Mouse (Mus musculus): ENCODE results near the gene Ntn1. TPM values are rescaled to one million over a fixed set of nuclear protein-coding genes. Genes with fewer than 3 reads are reported as not detected.

Ntn1 gene
- polyA plus RNA-seq, 1 experiment from 2014 or later: 11.5 TPM

GRCm38 (mm10) chr11:68331117-68331437, 69.5 kb downstream of the Ntn1 start:
- H3K4me1 ChIP-seq (ENCODE audit: control insufficient read depth in 2 of 2, insufficient read depth in 2 of 2, low read length in 2 of 2): peaks cover 0 to 2% of the 10 kb centered on the region in 2 experiments; a peak in 1 of 4 replicates

GRCm38 (mm10) chr11:68330398-68331116, 70.1 kb downstream of the Ntn1 start:
- Histone ChIP-seq H3K4me2 (ENCODE audit: low read length) (no peak overlapping the region), H3K9ac (ENCODE audit: low read length) (no peak overlapping the region), H3K27ac (replicated peaks in 1 of 2; ENCODE audit: control insufficient read depth in 1 of 2, insufficient read depth in 1 of 2, low read depth in 2 of 2, low read length in 2 of 2) (no peak overlapping the region), H3K36me3 (ENCODE audit: control insufficient read depth, insufficient read depth, low read length) (no peaks in the 10 kb centered on the region), H3K27me3 (ENCODE audit: control insufficient read depth, insufficient read depth, low read length) (no peaks in the 10 kb centered on the region), H3K4me1 (ENCODE audit: control insufficient read depth in 2 of 2, insufficient read depth in 2 of 2, low read length in 2 of 2) (peaks cover 0 to 2% of the 10 kb centered on the region in 2 experiments; a peak in 1 of 4 replicates), H3K9me3 (ENCODE audit: control insufficient read depth, low read length) (no peaks in the 10 kb centered on the region), H3K4me3 (ENCODE audit: control insufficient read depth in 1 of 2, insufficient read depth in 1 of 2, low read depth in 1 of 2, low read length in 2 of 2) (no peak overlapping the region)
- WGBS: 48% methylated on average over 10 of the region's 10 CpGs
- no peak for ATAC-seq (ENCODE audit: insufficient number of reproducible peaks, insufficient read depth, low FRiP score, low read depth)

More at GRCm38 (mm10) chr11:68331117-68331437, 69.5 kb downstream of the Ntn1 start:
- Histone ChIP-seq H3K9me3 (ENCODE audit: control insufficient read depth, low read length) (no peaks in the 10 kb centered on the region), H3K4me2 (ENCODE audit: low read length) (no peak overlapping the region), H3K4me3 (ENCODE audit: control insufficient read depth in 1 of 2, insufficient read depth in 1 of 2, low read depth in 1 of 2, low read length in 2 of 2) (no peak overlapping the region), H3K9ac (ENCODE audit: low read length) (no peak overlapping the region), H3K27me3 (ENCODE audit: control insufficient read depth, insufficient read depth, low read length) (no peaks in the 10 kb centered on the region), H3K36me3 (ENCODE audit: control insufficient read depth, insufficient read depth, low read length) (no peaks in the 10 kb centered on the region), H3K27ac (replicated peaks in 1 of 2; ENCODE audit: control insufficient read depth in 1 of 2, insufficient read depth in 1 of 2, low read depth in 2 of 2, low read length in 2 of 2) (no peak overlapping the region)
- WGBS: 69% methylated on average over 6 of the region's 6 CpGs
- ATAC-seq (ENCODE audit: insufficient number of reproducible peaks, insufficient read depth, low FRiP score, low read depth): no peak

- H3K9ac ChIP-seq (ENCODE audit: low read length): no peak overlapping the region
- no peaks in the 10 kb centered on the region for H3K36me3 ChIP-seq (ENCODE audit: control insufficient read depth, insufficient read depth, low read length)
- H3K27me3 ChIP-seq (ENCODE audit: control insufficient read depth, insufficient read depth, low read length): no peaks in the 10 kb centered on the region
- H3K4me3 ChIP-seq (ENCODE audit: control insufficient read depth in 1 of 2, insufficient read depth in 1 of 2, low read depth in 1 of 2, low read length in 2 of 2): no peak overlapping the region
- WGBS: 66% methylated on average over 2 of the region's 2 CpGs
- ATAC-seq (ENCODE audit: insufficient number of reproducible peaks, insufficient read depth, low FRiP score, low read depth): no peak
- no peaks in the 10 kb centered on the region for H3K9me3 ChIP-seq (ENCODE audit: control insufficient read depth, low read length)
- peaks cover 8% of the 10 kb centered on the region in 2 experiments; a peak in 1 of 4 replicates for H3K4me1 ChIP-seq (ENCODE audit: control insufficient read depth in 2 of 2, insufficient read depth in 2 of 2, low read length in 2 of 2)
- H3K27ac ChIP-seq (replicated peaks in 1 of 2; ENCODE audit: control insufficient read depth in 1 of 2, insufficient read depth in 1 of 2, low read depth in 2 of 2, low read length in 2 of 2): no peak overlapping the region
- no peak overlapping the region for H3K4me2 ChIP-seq (ENCODE audit: low read length)
These were observed 75.8 kb downstream of the Ntn1 start for GRCm38 (mm10) chr11:68324863-68325262.

GRCm38 (mm10) chr11:68321417-68321816, 79.2 kb downstream of the Ntn1 start:
- H3K27me3 ChIP-seq (ENCODE audit: control insufficient read depth, insufficient read depth, low read length): no peaks in the 10 kb centered on the region
- H3K36me3 ChIP-seq (ENCODE audit: control insufficient read depth, insufficient read depth, low read length): no peaks in the 10 kb centered on the region
- peaks cover 8% of the 10 kb centered on the region in 2 experiments; a peak in 1 of 4 replicates for H3K4me1 ChIP-seq (ENCODE audit: control insufficient read depth in 2 of 2, insufficient read depth in 2 of 2, low read length in 2 of 2)
- WGBS: 63% methylated on average over 7 of the region's 7 CpGs
- H3K4me3 ChIP-seq (ENCODE audit: control insufficient read depth in 1 of 2, insufficient read depth in 1 of 2, low read depth in 1 of 2, low read length in 2 of 2): no peak overlapping the region
- no peak overlapping the region for H3K4me2 ChIP-seq (ENCODE audit: low read length)
- no peaks in the 10 kb centered on the region for H3K9me3 ChIP-seq (ENCODE audit: control insufficient read depth, low read length)
- no peak overlapping the region for H3K9ac ChIP-seq (ENCODE audit: low read length)
- 0 out of 2 replicates have a peak, but pooled peaks have one; percentile 43 for ATAC-seq (ENCODE audit: insufficient number of reproducible peaks, insufficient read depth, low FRiP score, low read depth)
- no peak overlapping the region for H3K27ac ChIP-seq (replicated peaks in 1 of 2; ENCODE audit: control insufficient read depth in 1 of 2, insufficient read depth in 1 of 2, low read depth in 2 of 2, low read length in 2 of 2)

- H3K9ac ChIP-seq (ENCODE audit: low read length): no peak overlapping the region
- H3K4me3 ChIP-seq (ENCODE audit: control insufficient read depth in 1 of 2, insufficient read depth in 1 of 2, low read depth in 1 of 2, low read length in 2 of 2): no peak overlapping the region
- H3K27ac ChIP-seq (replicated peaks in 1 of 2; ENCODE audit: control insufficient read depth in 1 of 2, insufficient read depth in 1 of 2, low read depth in 2 of 2, low read length in 2 of 2): no peak overlapping the region
- H3K27me3 ChIP-seq (ENCODE audit: control insufficient read depth, insufficient read depth, low read length): no peaks in the 10 kb centered on the region
- no peak for ATAC-seq (ENCODE audit: insufficient number of reproducible peaks, insufficient read depth, low FRiP score, low read depth)
- WGBS: 62% methylated on average over 11 of the region's 11 CpGs
- 0 out of 2 replicates have a peak, but pooled peaks cover 3% of the 10 kb centered on the region for H3K9me3 ChIP-seq (ENCODE audit: control insufficient read depth, low read length)
- peaks cover 9 to 16% of the 10 kb centered on the region in 2 experiments; a peak in 3 of 4 replicates for H3K4me1 ChIP-seq (ENCODE audit: control insufficient read depth in 2 of 2, insufficient read depth in 2 of 2, low read length in 2 of 2)
- H3K4me2 ChIP-seq (ENCODE audit: low read length): no peak overlapping the region
- no peaks in the 10 kb centered on the region for H3K36me3 ChIP-seq (ENCODE audit: control insufficient read depth, insufficient read depth, low read length)
These were observed 85.0 kb downstream of the Ntn1 start for GRCm38 (mm10) chr11:68315551-68316130.

GRCm38 (mm10) chr11:68313861-68314260, 86.8 kb downstream of the Ntn1 start:
- Histone ChIP-seq H3K4me1 (ENCODE audit: control insufficient read depth in 2 of 2, insufficient read depth in 2 of 2, low read length in 2 of 2) (peaks cover 10 to 16% of the 10 kb centered on the region in 2 experiments; a peak in 3 of 4 replicates), H3K27ac (replicated peaks in 1 of 2; ENCODE audit: control insufficient read depth in 1 of 2, insufficient read depth in 1 of 2, low read depth in 2 of 2, low read length in 2 of 2) (no peak overlapping the region), H3K9me3 (ENCODE audit: control insufficient read depth, low read length) (0 out of 2 replicates have a peak, but pooled peaks cover 3% of the 10 kb centered on the region), H3K36me3 (ENCODE audit: control insufficient read depth, insufficient read depth, low read length) (no peaks in the 10 kb centered on the region), H3K4me3 (ENCODE audit: control insufficient read depth in 1 of 2, insufficient read depth in 1 of 2, low read depth in 1 of 2, low read length in 2 of 2) (no peak overlapping the region), H3K4me2 (ENCODE audit: low read length) (no peak overlapping the region), H3K9ac (ENCODE audit: low read length) (no peak overlapping the region), H3K27me3 (ENCODE audit: control insufficient read depth, insufficient read depth, low read length) (no peaks in the 10 kb centered on the region)
- ATAC-seq (ENCODE audit: insufficient number of reproducible peaks, insufficient read depth, low FRiP score, low read depth): no peak
- WGBS: 56% methylated on average over 4 of the region's 4 CpGs

GRCm38 (mm10) chr11:68313065-68313464, 87.6 kb downstream of the Ntn1 start:
- ATAC-seq (ENCODE audit: insufficient number of reproducible peaks, insufficient read depth, low FRiP score, low read depth): no peak
- Histone ChIP-seq H3K27me3 (ENCODE audit: control insufficient read depth, insufficient read depth, low read length) (no peaks in the 10 kb centered on the region), H3K36me3 (ENCODE audit: control insufficient read depth, insufficient read depth, low read length) (no peaks in the 10 kb centered on the region), H3K4me1 (ENCODE audit: control insufficient read depth in 2 of 2, insufficient read depth in 2 of 2, low read length in 2 of 2) (peaks cover 11 to 16% of the 10 kb centered on the region in 2 experiments; a peak in 3 of 4 replicates), H3K27ac (replicated peaks in 1 of 2; ENCODE audit: control insufficient read depth in 1 of 2, insufficient read depth in 1 of 2, low read depth in 2 of 2, low read length in 2 of 2) (no peak overlapping the region; a peak in 1 of 4 replicates), H3K9me3 (ENCODE audit: control insufficient read depth, low read length) (0 out of 2 replicates have a peak, but pooled peaks cover 3% of the 10 kb centered on the region), H3K4me2 (ENCODE audit: low read length) (no peak overlapping the region), H3K9ac (ENCODE audit: low read length) (no peak overlapping the region), H3K4me3 (ENCODE audit: control insufficient read depth in 1 of 2, insufficient read depth in 1 of 2, low read depth in 1 of 2, low read length in 2 of 2) (no peak overlapping the region)
- 21% methylated on average over 7 of the region's 7 CpGs for WGBS
